Mouse (Mus musculus) retina, postnatal 1 day (tissue): ENCODE data around the gene Cyp1a1.

ENCODE experiments used
- DNase-seq: peaks from one replicate; pipeline ENCODE4 v3.0.0-alpha.2; 2012

Cyp1a1 gene

DNA sequence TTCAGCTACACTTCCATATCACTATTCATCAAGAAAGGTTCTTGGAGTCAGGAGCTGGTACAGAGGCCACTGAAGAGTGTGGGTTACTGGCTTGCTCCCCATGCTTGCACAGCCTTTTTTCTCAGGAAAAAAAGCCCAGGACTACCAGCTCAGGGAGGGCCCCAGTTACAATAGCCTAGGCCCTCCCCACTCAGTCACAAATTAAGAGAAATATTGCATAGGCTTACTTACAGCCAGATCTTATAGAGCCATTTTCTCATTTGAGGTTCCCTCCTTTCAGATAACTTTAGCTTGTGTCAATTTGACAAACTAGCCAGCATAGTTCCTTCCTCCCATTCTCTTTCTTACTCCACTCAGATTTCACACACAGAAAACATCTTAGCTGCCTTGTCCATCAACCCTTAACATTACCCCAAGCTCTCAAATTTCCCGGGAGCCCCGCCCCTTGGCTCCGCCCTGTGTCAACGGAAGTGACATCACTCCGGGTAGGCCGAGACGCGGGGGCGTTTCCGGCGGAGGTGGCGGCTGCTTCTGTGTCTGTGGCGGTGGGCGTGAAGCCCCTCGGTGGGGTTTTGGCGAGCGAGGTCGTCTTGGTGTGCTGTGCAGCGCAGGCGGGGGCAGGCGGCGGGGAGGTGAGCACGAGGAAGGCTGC lies 20.5 kb downstream of the Cyp1a1 start, which contains the start of gene Edc3:
Edc3 (plus strand) TSS at position 473 of the 652 bp plus-strand sequence.
- DNase-seq: peak; percentile 93

GRCm38 (mm10) chr9:57708720-57709274 lies 21.1 kb downstream of the Cyp1a1 start:
- DNase-seq: no peak

- DNase-seq: peak; percentile 30
Measured at GRCm38 (mm10) chr9:57710214-57710613, 22.5 kb downstream of the Cyp1a1 start.

- no peak for DNase-seq
Measured at GRCm38 (mm10) chr9:57712194-57712593, 24.5 kb downstream of the Cyp1a1 start.

- peak; percentile 17 for DNase-seq
Measured at GRCm38 (mm10) chr9:57718408-57718807, 30.7 kb downstream of the Cyp1a1 start.

DNA sequence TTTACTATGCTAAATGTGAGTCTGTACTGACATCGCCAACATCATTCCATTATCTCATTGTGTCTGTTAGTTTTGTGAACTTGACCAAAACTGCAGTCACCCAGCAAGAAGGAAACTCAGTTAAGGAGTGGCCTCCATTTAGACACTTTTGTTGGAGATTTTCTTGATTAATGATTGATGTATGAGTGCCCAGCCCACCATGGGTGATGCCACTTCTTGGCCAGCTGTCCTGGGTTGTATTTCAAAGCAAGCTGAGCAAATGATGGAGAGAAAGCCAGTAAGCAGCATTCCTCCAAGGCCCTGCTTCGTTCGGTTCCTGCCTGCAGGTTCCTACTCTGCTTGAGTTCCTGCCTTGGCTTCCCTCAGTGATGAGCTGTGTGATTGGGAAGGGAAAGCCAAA lies 33.0 kb downstream of the Cyp1a1 start:
- DNase-seq: no peak

GRCm38 (mm10) chr9:57722371-57722770 lies 34.6 kb downstream of the Cyp1a1 start:
- no peak for DNase-seq

DNA sequence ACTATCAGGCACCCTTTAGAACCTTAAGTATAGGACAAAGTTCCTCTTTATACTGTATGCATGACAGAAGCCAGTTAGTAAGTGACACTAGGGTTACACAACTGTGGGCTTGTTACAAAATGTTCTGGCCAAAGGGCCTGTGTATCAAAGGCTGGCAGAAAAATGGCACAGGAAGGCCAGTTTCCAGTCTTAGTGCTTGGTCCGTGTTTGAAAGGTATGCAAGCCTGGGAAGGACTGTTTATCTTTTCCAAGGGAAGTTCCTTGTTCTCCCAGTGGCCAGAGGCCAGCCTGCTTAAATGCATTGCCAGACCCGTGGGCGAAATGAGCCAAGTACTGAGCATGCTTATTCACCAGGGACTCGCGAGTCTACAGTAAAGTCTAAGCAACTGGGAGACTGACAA lies 35.6 kb downstream of the Cyp1a1 start:
- no peak for DNase-seq

GRCm38 (mm10) chr9:57723796-57724195 lies 36.1 kb downstream of the Cyp1a1 start:
- no peak for DNase-seq

- no peak for DNase-seq
Measured at GRCm38 (mm10) chr9:57724701-57725100, 37.0 kb downstream of the Cyp1a1 start.

- no peak for DNase-seq
Measured at GRCm38 (mm10) chr9:57728312-57728711, 40.6 kb downstream of the Cyp1a1 start.

GRCm38 (mm10) chr9:57733606-57734005 lies 45.9 kb downstream of the Cyp1a1 start:
- DNase-seq: no peak

GRCm38 (mm10) chr9:57739863-57740262 lies 52.1 kb downstream of the Cyp1a1 start:
- DNase-seq: no peak

DNA sequence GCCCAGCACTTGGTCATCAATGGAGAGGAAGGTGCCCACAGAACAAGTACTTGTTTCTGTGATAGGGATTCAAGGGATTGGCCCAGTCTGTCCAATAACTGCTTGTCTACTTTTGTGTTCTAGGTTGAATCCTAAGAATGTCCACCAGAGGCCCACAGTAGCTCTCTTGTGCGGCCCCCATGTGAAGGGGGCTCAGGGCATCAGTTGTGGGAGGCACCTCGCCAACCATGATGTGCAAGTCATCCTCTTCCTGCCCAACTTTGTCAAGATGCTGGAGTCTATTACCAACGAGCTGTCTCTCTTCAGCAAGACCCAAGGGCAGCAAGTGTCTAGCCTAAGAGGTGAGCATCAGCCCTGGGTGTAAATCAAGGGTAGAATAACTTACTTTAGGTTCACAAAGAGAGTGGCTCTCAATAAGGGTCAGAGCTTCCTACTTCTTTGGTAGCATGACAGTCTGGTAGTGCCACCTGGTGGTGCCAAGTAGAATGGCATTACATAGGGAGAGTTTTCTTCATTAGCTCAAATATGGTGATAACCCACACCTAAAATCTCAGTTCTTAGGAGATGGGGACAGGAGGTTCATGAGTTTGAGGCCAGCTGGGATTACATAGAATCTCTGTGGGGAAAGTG lies 56.8 kb downstream of the Cyp1a1 start:
- peak; percentile 72 for DNase-seq

- no peak for DNase-seq
Measured at GRCm38 (mm10) chr9:57747067-57747466, 59.3 kb downstream of the Cyp1a1 start.

GRCm38 (mm10) chr9:57748137-57748536 lies 60.4 kb downstream of the Cyp1a1 start:
- no peak for DNase-seq

- no peak for DNase-seq
Measured at GRCm38 (mm10) chr9:57748831-57749230, 61.1 kb downstream of the Cyp1a1 start.

DNA sequence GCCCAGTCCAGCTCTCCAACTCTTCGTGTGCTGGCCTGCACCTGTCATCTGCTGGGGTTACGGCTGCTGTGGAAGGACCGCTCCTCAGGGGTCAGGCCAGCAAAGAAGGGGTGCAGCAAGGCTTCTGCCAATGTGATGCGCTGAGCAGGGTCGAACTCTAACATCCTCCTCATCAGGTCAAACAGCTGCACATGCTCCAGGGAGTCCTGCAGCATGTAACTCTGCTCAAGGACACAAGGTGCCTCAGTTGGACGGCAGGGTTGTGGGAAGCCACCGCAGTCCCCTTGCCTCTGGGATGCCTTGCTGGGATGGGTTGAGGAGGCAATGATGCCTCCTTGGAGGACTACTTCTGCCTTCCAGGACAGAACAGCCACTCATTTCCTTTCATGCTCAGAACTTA lies 63.2 kb downstream of the Cyp1a1 start:
- DNase-seq: no peak
